Mouse (Mus musculus) c-Kit-positive CD71-negative TER-119-negative erythroid progenitor cells, embryonic 14.5 days (primary cell): ENCODE results near the gene Rfx4.
A peak's percentile ranks its signal among the peaks of the same experiment; 100 is the strongest.

Experiments used
- DNase-seq: peaks from one replicate; pipeline ENCODE4 v3.0.0-alpha.2; 2013; ENCODE audit warnings: low read depth

Gene Rfx4

GRCm38 (mm10) chr10:84758483-84759431, 2.9 kb downstream of the Rfx4 start:
- no peak for DNase-seq

- DNase-seq = no peak
Measured at GRCm38 (mm10) chr10:84759511-84760117, 3.8 kb downstream of the Rfx4 start.

- no peak for DNase-seq
Measured at GRCm38 (mm10) chr10:84760118-84761111, 4.6 kb downstream of the Rfx4 start.

- DNase-seq = no peak
Measured at GRCm38 (mm10) chr10:84768766-84769165, 12.9 kb downstream of the Rfx4 start.

- DNase-seq = no peak
Measured at GRCm38 (mm10) chr10:84772380-84773130, 16.7 kb downstream of the Rfx4 start.

GRCm38 (mm10) chr10:84773889-84774288, 18.0 kb downstream of the Rfx4 start:
- DNase-seq = no peak

GRCm38 (mm10) chr10:84774573-84774972, 18.7 kb downstream of the Rfx4 start:
- peak; percentile 59 for DNase-seq

GRCm38 (mm10) chr10:84777109-84777508, 21.2 kb downstream of the Rfx4 start:
- no peak for DNase-seq

GRCm38 (mm10) chr10:84777974-84778373, 22.1 kb downstream of the Rfx4 start:
- no peak for DNase-seq

GRCm38 (mm10) chr10:84780828-84781227, 25.0 kb downstream of the Rfx4 start:
- no peak for DNase-seq

- DNase-seq = no peak
Measured at GRCm38 (mm10) chr10:84785339-84785738, 29.5 kb downstream of the Rfx4 start.

GRCm38 (mm10) chr10:84790323-84790722, 34.5 kb downstream of the Rfx4 start:
- no peak for DNase-seq

GRCm38 (mm10) chr10:84791181-84791580, 35.3 kb downstream of the Rfx4 start:
- DNase-seq = no peak

- DNase-seq = no peak
Measured at GRCm38 (mm10) chr10:84801521-84801920, 45.7 kb downstream of the Rfx4 start.

- no peak for DNase-seq
Measured at GRCm38 (mm10) chr10:84803216-84803844, 47.5 kb downstream of the Rfx4 start.

- DNase-seq = no peak
Measured at GRCm38 (mm10) chr10:84805576-84805975, 49.7 kb downstream of the Rfx4 start.

GRCm38 (mm10) chr10:84807206-84807605, 51.3 kb downstream of the Rfx4 start:
- no peak for DNase-seq

- no peak for DNase-seq
Measured at GRCm38 (mm10) chr10:84810030-84810849, 54.4 kb downstream of the Rfx4 start.

- DNase-seq = no peak
Measured at GRCm38 (mm10) chr10:84811171-84811912, 55.5 kb downstream of the Rfx4 start.
